Comparison of ENCODE assay signal across 8 mouse cellular contexts in the genomic region with DNA sequence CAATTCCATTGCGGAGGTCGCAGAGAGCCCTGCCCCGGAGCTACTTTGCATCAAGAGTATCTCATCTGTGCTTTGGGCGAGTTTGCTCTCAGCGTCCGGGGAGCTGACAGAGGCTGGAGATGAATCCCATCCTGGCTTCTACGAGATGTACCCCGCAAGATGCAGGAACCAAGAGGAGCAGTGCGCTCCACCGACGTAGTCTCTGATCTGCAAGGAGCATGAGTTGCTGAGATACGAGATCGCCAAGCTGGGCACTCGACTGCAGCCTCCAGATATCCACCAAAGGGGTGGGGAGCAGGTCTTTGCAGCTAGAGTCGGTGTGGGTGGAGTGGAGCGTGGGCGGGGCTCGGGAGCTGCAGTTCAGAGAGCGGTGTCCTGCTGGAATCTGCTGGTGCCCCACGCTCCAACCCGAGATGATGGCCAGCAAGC. TPM values are rescaled to one million over a fixed set of nuclear protein-coding genes. Genes with fewer than 3 reads are reported as not detected.
DNase-seq lines count a peak whose midpoint lies in the region; ATAC-seq and TF ChIP-seq lines count a peak whose summit lies in the region.

A gene (plus strand): TSS at position 336 of the 429 bp plus-strand sequence.

- H3K4me2 ChIP-seq in forebrain, embryonic 15.5 days (replicated peaks): peak within 1 kb of the TSS; percentile 90
- H3K4me2 ChIP-seq in liver, embryonic 15.5 days: peak within 1 kb of the TSS; percentile 89
- H3K4me2 ChIP-seq in neural tube, embryonic 12.5 days (replicated peaks): peak within 1 kb of the TSS; percentile 97

- H3K27ac ChIP-seq in forebrain, embryonic 15.5 days (replicated peaks): 0 out of 2 replicates have a peak within 1 kb of the TSS, but pooled peaks have one; percentile 49
- peak within 1 kb of the TSS; percentile 99 for H3K27ac ChIP-seq in liver, embryonic 15.5 days (replicated peaks)
- no peak within 1 kb of the TSS for H3K27ac ChIP-seq in neural tube, embryonic 12.5 days

- no peaks in the 10 kb centered on the region for H3K27me3 ChIP-seq in G1E (ENCODE audit: insufficient read depth, low read length)
- H3K27me3 ChIP-seq in forebrain, embryonic 15.5 days: no peaks in the 10 kb centered on the region
- no peaks in the 10 kb centered on the region for H3K27me3 ChIP-seq in liver, embryonic 15.5 days
- H3K27me3 ChIP-seq in neural tube, embryonic 12.5 days (replicated peaks): no peaks in the 10 kb centered on the region

- WGBS in forebrain, embryonic 15.5 days: under 1% methylated on average over 21 of the region's 21 CpGs
- WGBS in liver, embryonic 15.5 days (ENCODE audit: insufficient replicate concordance): under 1% methylated on average over 21 of the region's 21 CpGs
- WGBS in neural tube, embryonic 12.5 days: 1% methylated on average over 21 of the region's 21 CpGs

- H3K4me1 ChIP-seq in G1E (ENCODE audit: insufficient read depth, low read depth, low read length): peaks cover 40% of the 10 kb centered on the region
- peaks cover 9% of the 10 kb centered on the region for H3K4me1 ChIP-seq in forebrain, embryonic 15.5 days
- peaks cover 61% of the 10 kb centered on the region for H3K4me1 ChIP-seq in liver, embryonic 15.5 days (replicated peaks)
- no peaks in the 10 kb centered on the region; the same call in 1 of the 2 replicates for H3K4me1 ChIP-seq in neural tube, embryonic 12.5 days

- peaks cover 19% of the 10 kb centered on the region for H3K9me3 ChIP-seq in G1E (replicated peaks)
- H3K9me3 ChIP-seq in forebrain, embryonic 15.5 days: no peaks in the 10 kb centered on the region
- H3K9me3 ChIP-seq in liver, embryonic 15.5 days (replicated peaks): peaks cover 17% of the 10 kb centered on the region; the same call in 1 of the 2 replicates
- 0 out of 2 replicates have a peak, but pooled peaks cover 4% of the 10 kb centered on the region for H3K9me3 ChIP-seq in neural tube, embryonic 12.5 days

- peak; percentile 74 for DNase-seq in G1E (ENCODE audit: low spot score)
- DNase-seq in cerebellum, adult 11 months: peak; percentile 57
- peak; percentile 73 to 76 for DNase-seq in heart, postnatal 10 days
- DNase-seq in kidney, postnatal 36 days: peak; percentile 74 to 85
- DNase-seq in testis, postnatal 10 days (ENCODE audit: low spot score): peak; percentile 85

- intact Hi-C loops in heart, postnatal 10 days (cut with DNase I): loop anchor here (2.0 to 5.0 kb wide), 2 partner anchors 41 to 58 kb away; no protein-coding TSS in a partner anchor

- peak within 1 kb of the TSS; percentile 53 for H3K9ac ChIP-seq in forebrain, embryonic 15.5 days (replicated peaks)
- peak within 1 kb of the TSS; percentile 83 for H3K9ac ChIP-seq in liver, embryonic 15.5 days
- peak within 1 kb of the TSS; percentile 52 for H3K9ac ChIP-seq in neural tube, embryonic 12.5 days

- peak; percentile 93 for ATAC-seq in G1E (ENCODE audit: extremely low read depth, insufficient number of reproducible peaks, low FRiP score, poor library complexity, severe bottlenecking)
- ATAC-seq in forebrain, embryonic 15.5 days (replicated peaks): peak; percentile 77
- ATAC-seq in liver, embryonic 15.5 days (ENCODE audit: insufficient read depth): peak; percentile 90
- ATAC-seq in neural tube, embryonic 12.5 days (ENCODE audit: low FRiP score, low read depth): peak; percentile 73

- peaks cover 16% of the 10 kb centered on the region for H3K36me3 ChIP-seq in G1E (replicated peaks)
- H3K36me3 ChIP-seq in forebrain, embryonic 15.5 days: no peaks in the 10 kb centered on the region
- H3K36me3 ChIP-seq in liver, embryonic 15.5 days (replicated peaks): peaks cover 30% of the 10 kb centered on the region
- no peaks in the 10 kb centered on the region for H3K36me3 ChIP-seq in neural tube, embryonic 12.5 days

- no peak for TF ChIP-seq CTCF in G1E (IDR thresholded peaks at IDR 0.05; ENCODE audit: low read depth, low read length)

- peak within 1 kb of the TSS; percentile 82 for H3K4me3 ChIP-seq in G1E (ENCODE audit: low read depth, low read length)
- H3K4me3 ChIP-seq in forebrain, embryonic 15.5 days: peak within 1 kb of the TSS; percentile 53
- peak within 1 kb of the TSS; percentile 78 for H3K4me3 ChIP-seq in liver, embryonic 15.5 days (replicated peaks)
- H3K4me3 ChIP-seq in neural tube, embryonic 12.5 days: peak within 1 kb of the TSS; percentile 57

RNA-seq across cellular contexts. Expression of the gene that starts here (rescaled TPM):
- total RNA-seq in G1E (2014; fragmentation: Nextera tagmentation) (37.2 and 74.5 TPM in 2 replicates), G1E (2017) (20.2 and 22.5 TPM in 2 replicates)
- polyA plus RNA-seq in G1E (2012): 1.2 and 2.5 TPM in 2 replicates
- 20.4 and 20.9 TPM in 2 replicates for polyA plus RNA-seq in forebrain, embryonic 15.5 days (2015; fragmentation: Nextera tagmentation; extraction: Ambion mirVana)
- 10 to 100 TPM; 22.3 to 36.8 TPM for total RNA-seq in heart, postnatal 10 days (2021)
- polyA plus RNA-seq in liver, embryonic 15.5 days (2015; fragmentation: Nextera tagmentation; extraction: Ambion mirVana): 533 and 556 TPM in 2 replicates
- polyA plus RNA-seq in neural tube, embryonic 12.5 days (2016; fragmentation: Nextera tagmentation; extraction: Ambion mirVana): 22.8 and 23.2 TPM in 2 replicates

Comparison
In these comparisons a context has a peak if more than half of its experiments do, and no peak if none do; other contexts are left out.
1. RNA of the gene that starts here (polyA plus RNA-seq): 533 to 556 TPM in liver, embryonic 15.5 days; 22.8 to 23.2 TPM in neural tube, embryonic 12.5 days, 20.4 to 20.9 TPM in forebrain, embryonic 15.5 days and 1.2 to 2.5 TPM in G1E; every median in the first group is over 10 times any median in the second.
2. Peak in every context shown above with its lines, with median percentiles within 50 percentile points of each other: ATAC-seq, DNase-seq, H3K4me3 ChIP-seq, H3K4me2 ChIP-seq and H3K9ac ChIP-seq.